Mouse (Mus musculus) lung, postnatal 14 days (tissue): ENCODE data around the gene Mtm1.
A peak's percentile ranks its signal among the peaks of the same experiment; 100 is the strongest.
"Not testable (repeated sequence)": the region's sequence is repeated elsewhere in the genome, so short reads cannot be mapped to it uniquely, and the experiment has no call there.

Experiments
- DNase-seq: peaks from one replicate; pipeline ENCODE4 v3.0.0; 2021

Mtm1 gene

DNA sequence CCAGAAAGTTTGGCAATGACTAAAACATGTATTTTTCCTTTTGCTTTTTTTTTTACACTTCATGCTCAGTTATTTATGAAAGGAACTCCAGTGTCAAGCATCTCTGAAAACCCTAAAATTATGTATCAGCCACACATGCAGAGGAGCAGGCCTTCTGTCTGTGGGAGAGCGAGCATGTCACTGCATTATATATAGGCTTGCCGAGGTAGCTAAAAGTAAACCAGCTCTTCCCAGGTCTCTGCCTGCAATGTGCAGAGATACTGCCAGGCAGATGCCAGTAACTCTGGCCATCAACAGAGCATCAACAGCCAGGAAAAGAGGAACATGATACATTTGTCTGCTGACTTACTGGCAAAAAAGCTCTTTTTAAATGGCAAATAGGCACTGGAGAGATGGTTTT, 83.6 kb downstream of the Mtm1 start:
- DNase-seq: no peak

DNA sequence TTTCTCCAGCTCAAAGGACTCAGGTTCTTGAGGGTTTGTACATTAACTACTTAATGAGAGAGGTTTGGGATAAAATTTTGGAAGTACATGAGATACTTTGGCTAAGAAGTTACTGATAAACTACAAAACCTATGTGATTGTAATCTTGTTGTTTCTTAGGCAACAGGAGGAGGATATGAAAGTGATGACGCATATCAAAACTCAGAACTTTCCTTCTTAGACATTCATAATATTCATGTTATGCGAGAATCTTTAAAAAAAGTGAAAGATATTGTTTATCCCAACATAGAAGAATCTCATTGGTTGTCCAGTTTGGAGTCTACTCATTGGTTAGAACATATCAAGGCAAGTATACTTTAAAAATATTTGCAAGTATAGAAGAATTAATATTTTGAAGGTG, 85.4 kb downstream of the Mtm1 start:
- no peak for DNase-seq

DNA sequence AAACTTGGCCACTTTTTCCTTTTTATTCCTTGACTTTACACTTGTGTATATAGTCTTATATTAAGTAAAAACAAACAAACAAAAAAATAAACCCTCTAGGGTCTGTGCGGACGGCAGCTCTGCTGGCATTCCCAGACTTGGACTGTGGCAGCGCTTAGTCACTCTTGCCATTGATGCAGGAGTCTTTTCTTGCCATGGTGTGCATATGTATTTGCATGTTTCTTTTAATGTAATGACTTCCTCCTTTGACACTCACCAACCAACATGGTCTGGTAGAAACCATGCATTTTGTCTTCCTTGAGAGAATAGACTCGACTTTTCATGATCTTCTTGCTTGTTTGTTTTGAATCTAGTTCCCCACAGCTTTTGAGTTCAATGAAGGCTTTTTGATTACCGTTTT, 91.6 kb downstream of the Mtm1 start:
- DNase-seq: no peak

DNA sequence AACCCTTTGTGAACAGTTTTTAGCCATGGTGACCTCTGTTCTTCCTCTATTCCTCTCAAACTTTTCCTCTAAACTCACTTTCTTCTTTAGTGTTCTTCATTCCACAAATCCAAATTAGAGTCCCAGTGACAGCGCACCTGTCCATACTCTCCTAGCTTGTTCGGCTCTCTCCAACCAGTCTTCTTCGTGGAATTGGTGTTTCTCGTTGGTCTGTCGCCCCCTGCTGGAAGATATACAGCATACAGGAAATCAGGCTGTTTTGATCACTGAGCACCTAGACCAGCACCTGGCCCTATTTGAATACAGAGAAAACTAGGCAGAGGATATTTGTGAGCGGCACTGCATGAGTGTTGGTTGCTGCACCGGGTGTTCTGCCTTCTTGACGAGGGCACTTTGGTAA, 100.7 kb downstream of the Mtm1 start:
- peak; percentile 58 for DNase-seq

DNA sequence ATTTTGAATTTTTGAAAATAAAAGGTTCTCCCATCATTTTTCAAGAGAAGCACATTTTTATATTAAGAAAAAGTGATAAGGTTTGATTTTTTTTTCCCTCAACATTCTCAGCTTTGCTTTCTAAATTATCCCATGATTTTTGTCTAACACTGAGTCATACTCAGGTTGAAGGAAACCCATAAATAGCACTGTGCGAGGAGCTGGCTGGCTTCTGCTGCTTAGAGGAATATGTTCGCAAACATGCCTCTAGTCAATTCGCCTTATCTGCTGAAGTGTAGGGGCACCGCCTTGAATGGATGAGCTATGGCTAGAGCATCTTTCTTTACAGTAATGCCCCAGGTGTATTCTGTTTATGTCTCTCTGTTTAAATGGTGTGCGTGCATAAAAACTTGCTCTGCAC, 103.8 kb downstream of the Mtm1 start:
- DNase-seq: no peak

DNA sequence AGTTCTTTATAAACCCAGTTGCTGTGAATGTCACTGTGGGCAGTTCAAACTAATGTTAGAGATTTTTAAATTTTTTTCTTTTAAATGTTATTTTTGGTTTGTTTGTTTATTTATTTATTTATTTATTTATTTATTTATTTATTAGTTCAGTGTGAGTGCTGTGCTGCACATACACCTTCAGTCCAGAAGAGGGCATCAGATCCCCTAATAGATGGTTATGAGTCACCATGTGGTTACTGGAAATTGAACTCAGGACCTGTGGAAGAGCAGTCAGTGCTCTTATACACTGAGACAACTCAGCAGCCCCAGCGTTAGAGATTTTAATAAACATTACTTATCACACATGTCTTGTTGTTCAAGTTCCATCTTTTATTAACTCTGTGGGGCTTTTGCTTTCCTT, 141.5 kb downstream of the Mtm1 start:
- no peak for DNase-seq

DNA sequence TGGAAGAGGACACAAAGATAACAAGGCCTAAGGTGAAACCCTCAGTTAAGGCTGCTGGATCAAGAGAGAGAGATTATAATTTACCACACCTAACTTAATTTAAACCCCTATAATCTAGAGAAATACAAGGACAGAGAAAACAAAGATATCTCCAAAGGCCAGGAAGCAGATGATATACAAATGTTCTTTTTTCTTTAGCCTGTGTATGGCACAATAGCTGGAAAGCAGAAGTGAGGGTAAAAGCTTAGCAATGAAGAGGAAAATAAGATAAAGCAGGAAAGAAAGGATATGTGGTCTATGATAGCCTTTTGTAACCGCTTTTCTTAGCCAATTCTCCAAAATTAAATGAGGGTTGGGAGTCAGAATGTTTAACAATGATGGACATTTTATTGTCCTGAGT, 144.8 kb downstream of the Mtm1 start:
- DNase-seq: no peak

DNA sequence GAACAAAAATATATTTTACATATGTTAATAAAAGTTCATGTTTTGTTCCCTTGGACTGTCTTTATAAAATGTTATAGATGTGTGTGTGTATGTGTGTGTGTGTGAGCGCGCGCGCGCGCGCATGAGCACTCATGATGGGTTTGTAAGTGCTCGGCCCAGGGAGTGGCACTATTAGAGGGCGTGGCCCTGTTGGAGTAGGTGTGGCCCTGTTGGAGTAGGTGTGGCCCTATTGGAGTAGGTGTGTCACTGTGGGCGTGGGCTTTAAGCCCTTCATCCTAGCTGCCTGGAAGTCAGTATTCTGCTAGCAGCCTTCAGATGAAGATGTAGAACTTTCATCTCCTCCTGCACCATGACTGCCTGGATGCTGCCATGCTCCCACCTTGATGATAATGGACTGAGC, 151.2 kb downstream of the Mtm1 start:
- not testable (repeated sequence) for DNase-seq

DNA sequence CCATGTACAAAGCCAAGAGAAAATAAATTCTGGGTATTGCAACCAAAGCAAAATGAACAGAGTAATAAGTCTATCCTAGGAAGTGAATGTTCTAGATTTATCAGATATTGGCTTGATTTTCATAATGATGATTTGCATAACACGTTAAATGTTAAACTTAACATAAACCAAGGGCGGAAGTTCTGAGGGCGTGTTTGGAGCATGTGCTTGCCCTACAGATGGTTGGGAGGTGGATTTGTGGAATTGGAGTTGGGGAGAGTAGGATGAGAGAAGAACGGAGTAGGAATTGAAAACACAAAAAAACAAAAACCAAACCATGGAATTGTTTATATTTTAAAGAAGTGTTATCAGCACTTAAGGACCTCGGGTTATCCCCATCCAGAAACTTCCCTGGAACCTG, 153.5 kb downstream of the Mtm1 start:
- no peak for DNase-seq

DNA sequence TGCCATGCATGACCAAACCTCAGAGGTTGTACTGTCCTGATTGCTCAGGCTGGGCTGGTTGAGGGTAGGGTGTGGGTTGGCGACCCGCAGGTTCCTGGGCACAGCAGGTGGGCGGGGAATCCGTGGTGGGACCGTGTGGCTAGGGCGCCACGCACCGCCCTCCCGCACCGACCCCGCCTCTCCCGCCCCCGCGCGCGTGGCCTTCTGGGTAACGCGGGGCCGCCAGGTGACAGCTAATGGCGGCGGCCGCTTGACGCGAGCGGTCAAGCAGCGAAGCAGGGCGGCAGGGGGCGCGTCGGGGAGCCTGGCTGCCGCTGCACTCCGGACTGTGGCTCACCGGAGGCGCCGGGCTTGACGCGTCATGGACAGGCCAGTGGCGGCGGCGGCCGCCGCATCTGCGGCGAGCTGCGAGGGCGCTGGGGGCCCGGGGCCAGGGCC, 154.0 kb downstream of the Mtm1 start, which contains the start of gene Mtmr1:
Gene Mtmr1 (plus strand): TSS at position 207 of the 438 bp plus-strand sequence.
- DNase-seq: peak; percentile 79

DNA sequence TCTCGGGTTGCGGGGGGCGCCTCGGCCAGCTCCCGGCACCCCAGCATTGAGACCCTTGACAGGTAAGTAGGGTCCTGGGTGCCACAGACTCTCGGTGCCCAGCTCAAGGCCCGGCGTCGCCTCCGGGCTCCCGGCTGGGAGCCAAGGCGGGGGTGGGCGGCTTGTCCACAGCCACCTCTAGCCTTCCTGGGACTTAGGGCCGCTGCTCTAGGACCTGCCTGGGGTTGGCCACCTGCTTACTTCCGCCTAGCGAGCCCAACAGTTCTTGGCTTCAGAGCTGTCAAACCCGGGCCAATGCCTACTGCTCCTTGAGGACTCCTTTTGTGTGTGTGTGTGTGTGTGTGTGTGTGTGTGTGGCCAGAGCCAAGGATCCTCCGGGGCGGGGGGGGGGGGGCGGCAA, 154.4 kb downstream of the Mtm1 start:
- DNase-seq: peak; percentile 12
